Mouse (Mus musculus) lung, embryonic 14.5 days (tissue): Measurements from ENCODE around the gene Eif4g1. TPM values are rescaled to one million over a fixed set of nuclear protein-coding genes. Genes with fewer than 3 reads are reported as not detected.

Experiments
- ATAC-seq: fragments of 200-750 bp; cut with Nextera tagmentation; 2 replicates; pipeline ENCODE4 v1.8.0; 2017; ENCODE audit warnings: mild to moderate bottlenecking, moderate TSS enrichment, moderate library complexity; ENCODE audit not compliant: insufficient read depth
- DNase-seq: peaks from one replicate; pipeline ENCODE4 v3.0.0-alpha.2; 2015
- H3K27ac ChIP-seq: fragments of 300-500 bp; sonication (generic); 2 replicates; pipeline ENCODE4 v1.5.1; 2014; ENCODE audit warnings: low read depth, mild to moderate bottlenecking, moderate library complexity
- H3K27me3 ChIP-seq: fragments of 300-500 bp; sonication (generic); 2 replicates; pipeline ENCODE4 v1.6.1; 2014; ENCODE audit warnings: low read length, control low read depth; ENCODE audit not compliant: insufficient read depth
- H3K36me3 ChIP-seq: fragments of 300-500 bp; sonication (generic); 2 replicates; pipeline ENCODE4 v1.6.1; 2014; ENCODE audit warnings: control low read depth; ENCODE audit not compliant: insufficient read depth
- H3K4me1 ChIP-seq: fragments of 300-500 bp; sonication (generic); 2 replicates; pipeline ENCODE4 v1.6.1; 2014; ENCODE audit warnings: antibody characterized with exemption, control low read depth; ENCODE audit not compliant: insufficient read depth
- H3K4me2 ChIP-seq: fragments of 300-500 bp; sonication (generic); 2 replicates; pipeline ENCODE4 v1.6.1; 2014; ENCODE audit warnings: mild to moderate bottlenecking
- H3K4me3 ChIP-seq: fragments of 300-500 bp; sonication (generic); 2 replicates; pipeline ENCODE4 v1.5.1; 2014; ENCODE audit warnings: low read depth, low read length
- H3K9ac ChIP-seq: fragments of 300-500 bp; sonication (generic); 2 replicates; pipeline ENCODE4 v1.6.1; 2014
- H3K9me3 ChIP-seq: fragments of 300-500 bp; sonication (generic); 2 replicates; pipeline ENCODE4 v1.6.1; 2016; ENCODE audit warnings: low read depth, low read length, control low read depth
- CTCF ChIP-seq: IDR thresholded peaks from 2 replicates; pipeline ENCODE4 v1.5.1; 2016; ENCODE audit warnings: antibody characterized with exemption, low read depth
- WGBS: fragments of 180-500 bp; shearing (Covaris S2); extraction: QIAGEN DNeasy Blood & Tissue Kit; methylation state at CpG from one replicate; pipeline ENCODE4 v1.1.7; 2014; 5-methylcytosine and 5-hydroxymethylcytosine counted together
- polyA plus RNA-seq: library from polyadenylated mRNA; unstranded; fragments of >200 nt; fragmentation: Nextera tagmentation; extraction: Ambion mirVana; gene quantifications from 2 replicates; pipeline ENCODE4 v1.2.1, GENCODE M21; 2014

Gene Eif4g1
- polyA plus RNA-seq, 1 experiment from 2014 or later, result 191 TPM

GRCm38 (mm10) chr16:20699266-20699665 lies 31.2 kb downstream of the Eif4g1 start:
- H3K4me2 ChIP-seq, result no peak overlapping the region
- no peak overlapping the region for H3K27ac ChIP-seq
- peaks cover 5% of the 10 kb centered on the region; the same call in 1 of the 2 replicates for H3K4me1 ChIP-seq
- no peak overlapping the region for H3K9ac ChIP-seq
- no peaks in the 10 kb centered on the region; the same call in 1 of the 2 replicates for H3K36me3 ChIP-seq
- H3K9me3 ChIP-seq, result no peaks in the 10 kb centered on the region
- no peaks in the 10 kb centered on the region for H3K27me3 ChIP-seq
- H3K4me3 ChIP-seq, result no peak overlapping the region
- DNase-seq (no peak), ATAC-seq (no peak)
- TF ChIP-seq CTCF, result no peak
- 68% methylated on average over 5 of the region's 5 CpGs for WGBS

- no peak overlapping the region for H3K4me3 ChIP-seq
- no peak for TF ChIP-seq CTCF
- DNase-seq (no peak), ATAC-seq (no peak)
- H3K36me3 ChIP-seq, result no peaks in the 10 kb centered on the region; the same call in 1 of the 2 replicates
- H3K9me3 ChIP-seq, result no peaks in the 10 kb centered on the region
- H3K4me2 ChIP-seq, result no peak overlapping the region
- no peak overlapping the region for H3K9ac ChIP-seq
- no peaks in the 10 kb centered on the region for H3K27me3 ChIP-seq
- peaks cover 5% of the 10 kb centered on the region; the same call in 1 of the 2 replicates for H3K4me1 ChIP-seq
- WGBS, result 43% methylated on average over 5 of the region's 5 CpGs
- H3K27ac ChIP-seq, result no peak overlapping the region
Observed at GRCm38 (mm10) chr16:20700036-20700435, 31.9 kb downstream of the Eif4g1 start.

GRCm38 (mm10) chr16:20701316-20701715 lies 33.2 kb downstream of the Eif4g1 start:
- no peak for TF ChIP-seq CTCF
- DNase-seq (no peak), ATAC-seq (no peak)
- Histone ChIP-seq H3K9me3 (no peaks in the 10 kb centered on the region), H3K9ac (no peak overlapping the region), H3K4me1 (peaks cover 3% of the 10 kb centered on the region; the same call in 1 of the 2 replicates), H3K4me3 (no peak overlapping the region), H3K4me2 (no peak overlapping the region), H3K27me3 (no peaks in the 10 kb centered on the region), H3K36me3 (no peaks in the 10 kb centered on the region; the same call in 1 of the 2 replicates), H3K27ac (no peak overlapping the region; the same call in 1 of the 2 replicates)
- 55% methylated on average over 7 of the region's 7 CpGs for whole genome bisulfite sequencing

DNA sequence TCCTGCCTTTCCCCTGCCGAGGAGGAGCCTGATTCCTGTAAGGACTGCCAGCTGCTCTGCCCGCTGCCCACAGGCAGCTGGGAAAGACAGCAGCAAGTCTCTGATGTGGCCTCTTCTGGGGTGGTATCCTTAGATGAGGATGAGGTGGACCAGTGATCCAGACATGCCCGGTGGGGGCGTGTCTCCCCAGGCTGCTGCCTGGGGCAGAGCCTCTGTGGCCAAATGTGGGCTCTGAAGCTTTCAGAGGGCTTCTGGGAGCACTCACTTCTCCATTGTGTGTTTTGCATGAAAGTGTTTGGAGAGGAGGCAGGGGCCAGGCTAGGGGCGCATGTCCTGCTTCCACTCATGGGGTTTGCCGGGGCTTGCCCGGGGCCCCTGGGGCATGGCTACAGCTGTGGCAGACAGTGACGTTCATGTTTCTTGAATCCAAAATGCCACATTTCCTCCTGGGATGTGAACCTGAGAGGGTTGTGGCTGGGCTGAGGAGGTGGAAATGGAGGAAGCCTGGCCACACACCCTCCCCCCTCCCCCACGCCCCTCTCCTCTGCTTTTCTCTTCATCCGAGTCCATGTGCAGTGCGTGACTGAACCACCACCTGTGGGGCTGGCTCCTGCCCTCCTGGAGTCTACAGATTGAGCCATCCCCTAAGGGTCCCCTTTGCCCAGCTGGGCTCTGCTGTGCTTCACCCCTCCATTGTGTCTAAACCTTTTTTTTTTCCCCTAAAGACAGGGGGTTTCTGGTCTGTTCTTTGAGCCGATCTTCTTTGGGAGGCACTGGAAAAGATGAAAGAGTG lies 33.8 kb downstream of the Eif4g1 start:
- DNase-seq (no peak), ATAC-seq (peak; percentile 52; the same call in 1 of the 2 replicates)
- no peak for TF ChIP-seq CTCF
- 21% methylated on average over 12 of the region's 12 CpGs for WGBS
- no peak overlapping the region for H3K4me3 ChIP-seq
- 0 out of 2 replicates have a peak overlapping the region, but pooled peaks have one; percentile 8 for H3K4me2 ChIP-seq
- no peaks in the 10 kb centered on the region for H3K27me3 ChIP-seq
- H3K36me3 ChIP-seq, result peaks cover 3% of the 10 kb centered on the region; the same call in 1 of the 2 replicates
- no peak overlapping the region for H3K9ac ChIP-seq
- H3K4me1 ChIP-seq, result peaks cover 3% of the 10 kb centered on the region; the same call in 1 of the 2 replicates
- no peak overlapping the region; the same call in 1 of the 2 replicates for H3K27ac ChIP-seq
- H3K9me3 ChIP-seq, result no peaks in the 10 kb centered on the region

DNA sequence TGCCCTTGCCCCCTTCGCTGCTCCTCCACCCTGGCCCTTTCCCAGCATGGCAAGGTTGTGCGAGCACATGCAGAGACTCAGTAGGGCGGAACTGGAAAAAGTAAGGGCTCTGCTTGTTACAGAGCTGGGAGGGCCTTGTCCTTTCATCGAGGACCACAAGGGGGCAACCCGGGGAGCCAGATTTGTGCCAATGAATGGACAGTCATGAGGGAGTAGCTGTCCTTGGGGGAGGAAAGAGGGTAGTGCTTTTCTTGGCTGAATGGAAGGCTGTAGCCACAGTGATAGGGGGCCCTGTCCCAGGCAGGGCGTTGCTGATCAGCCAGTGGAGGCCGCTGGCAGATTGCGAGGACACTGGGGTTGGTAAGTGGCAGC lies 34.4 kb downstream of the Eif4g1 start:
- Histone ChIP-seq H3K4me1 (peaks cover 3% of the 10 kb centered on the region; the same call in 1 of the 2 replicates), H3K36me3 (peaks cover 5% of the 10 kb centered on the region; the same call in 1 of the 2 replicates), H3K27ac (no peak overlapping the region), H3K4me3 (no peak overlapping the region), H3K4me2 (0 out of 2 replicates have a peak overlapping the region, but pooled peaks have one; percentile 8), H3K27me3 (no peaks in the 10 kb centered on the region), H3K9me3 (no peaks in the 10 kb centered on the region), H3K9ac (no peak overlapping the region)
- peak; percentile 81 for ATAC-seq
- peak; percentile 88 for DNase-seq
- TF ChIP-seq CTCF, result peak; percentile 82
- WGBS, result 10% methylated on average over 8 of the region's 8 CpGs

- no peak for TF ChIP-seq CTCF
- H3K27me3 ChIP-seq, result no peaks in the 10 kb centered on the region
- peaks cover 11% of the 10 kb centered on the region; the same call in 1 of the 2 replicates for H3K36me3 ChIP-seq
- peaks cover 3% of the 10 kb centered on the region; the same call in 1 of the 2 replicates for H3K4me1 ChIP-seq
- WGBS, result 91% methylated on average over 10 of the region's 10 CpGs
- H3K27ac ChIP-seq, result no peak overlapping the region
- no peak overlapping the region for H3K4me2 ChIP-seq
- ATAC-seq, result no peak
- H3K9ac ChIP-seq, result no peak overlapping the region
- no peak for DNase-seq
- no peaks in the 10 kb centered on the region for H3K9me3 ChIP-seq
- no peak overlapping the region for H3K4me3 ChIP-seq
Observed at GRCm38 (mm10) chr16:20703071-20703470, 35.0 kb downstream of the Eif4g1 start.

DNA sequence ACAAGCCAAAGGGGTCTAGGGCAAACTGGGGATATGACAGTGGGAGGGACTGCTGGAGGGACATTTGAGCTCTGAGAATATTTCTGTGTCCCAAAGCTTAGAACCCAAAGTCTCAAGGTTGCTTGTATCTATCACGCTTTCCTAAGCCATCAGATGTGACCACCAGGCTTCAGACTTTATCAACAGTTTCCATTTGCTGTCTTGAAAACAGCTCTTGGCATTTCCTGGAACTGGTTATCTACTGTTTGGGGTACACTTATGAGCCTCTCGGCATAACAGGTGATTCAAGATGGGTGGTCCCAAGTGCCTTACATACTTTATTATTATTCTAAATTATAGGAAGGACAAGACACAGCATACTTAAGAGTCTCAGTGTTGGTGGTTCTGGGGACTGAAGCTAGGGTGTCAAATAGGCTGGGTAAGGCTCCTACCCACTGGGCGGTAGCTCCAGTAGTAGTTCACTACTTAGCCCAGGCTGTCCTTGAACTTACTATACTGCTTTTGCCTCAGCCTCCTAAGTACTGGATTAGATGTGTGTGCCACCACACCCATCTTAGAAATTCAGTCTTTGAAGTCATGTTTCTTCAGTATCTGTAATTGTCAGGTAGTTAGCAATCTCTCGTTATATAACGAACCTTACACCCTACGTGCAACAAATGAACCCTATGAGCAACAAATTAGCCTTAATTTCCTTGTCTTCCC lies 35.7 kb downstream of the Eif4g1 start:
- 87% methylated on average over 6 of the region's 6 CpGs for WGBS
- DNase-seq, result no peak
- Histone ChIP-seq H3K9ac (no peak overlapping the region), H3K9me3 (no peaks in the 10 kb centered on the region), H3K4me2 (no peak overlapping the region), H3K27me3 (no peaks in the 10 kb centered on the region), H3K4me3 (no peak overlapping the region), H3K27ac (no peak overlapping the region; the same call in 1 of the 2 replicates), H3K4me1 (peaks cover 3% of the 10 kb centered on the region; the same call in 1 of the 2 replicates), H3K36me3 (peaks cover 14% of the 10 kb centered on the region; the same call in 1 of the 2 replicates)
- no peak for ATAC-seq
- TF ChIP-seq CTCF, result no peak
